Mouse (Mus musculus) neural tube, embryonic 13.5 days (tissue): Measurements from ENCODE around the gene Magt1. TPM values are rescaled to one million over a fixed set of nuclear protein-coding genes. Genes with fewer than 3 reads are reported as not detected.

ENCODE experiments used
- polyA plus RNA-seq: library from polyadenylated mRNA; unstranded; fragments of >200 nt; fragmentation: Nextera tagmentation; extraction: Ambion mirVana; gene quantifications from 2 replicates; pipeline ENCODE4 v1.2.1, GENCODE M21; 2015

Magt1 gene
- polyA plus RNA-seq, 1 experiment from 2014 or later: 27.3 TPM

Other genes with a start within 250 kb of the Magt1 start
- gene Fgf16, start 247.6 kb downstream of the Magt1 start, polyA plus RNA-seq: not detected in 2 replicates
- gene Atrx, start 82.5 kb downstream of the Magt1 start, polyA plus RNA-seq: 197 and 234 TPM in 2 replicates
- gene Cox7b, start 3.8 kb upstream of the Magt1 start, polyA plus RNA-seq: 418 and 442 TPM in 2 replicates
- gene Atp7a, start 15.4 kb upstream of the Magt1 start, polyA plus RNA-seq: 14.8 and 16.2 TPM in 2 replicates
- 0.21 and 0.40 TPM in 2 replicates for gene Tlr13, start 131.3 kb upstream of the Magt1 start, polyA plus RNA-seq
- 265 and 289 TPM in 2 replicates for gene Pgk1, start 175.2 kb upstream of the Magt1 start, polyA plus RNA-seq
- gene Taf9b, start 209.3 kb upstream of the Magt1 start, polyA plus RNA-seq: 19.8 and 20.4 TPM in 2 replicates
- not detected in 2 replicates for gene Fnd3c2, start 243.5 kb upstream of the Magt1 start, polyA plus RNA-seq